Comparison of ENCODE assay signal across 9 mouse cellular contexts in the genomic region with DNA sequence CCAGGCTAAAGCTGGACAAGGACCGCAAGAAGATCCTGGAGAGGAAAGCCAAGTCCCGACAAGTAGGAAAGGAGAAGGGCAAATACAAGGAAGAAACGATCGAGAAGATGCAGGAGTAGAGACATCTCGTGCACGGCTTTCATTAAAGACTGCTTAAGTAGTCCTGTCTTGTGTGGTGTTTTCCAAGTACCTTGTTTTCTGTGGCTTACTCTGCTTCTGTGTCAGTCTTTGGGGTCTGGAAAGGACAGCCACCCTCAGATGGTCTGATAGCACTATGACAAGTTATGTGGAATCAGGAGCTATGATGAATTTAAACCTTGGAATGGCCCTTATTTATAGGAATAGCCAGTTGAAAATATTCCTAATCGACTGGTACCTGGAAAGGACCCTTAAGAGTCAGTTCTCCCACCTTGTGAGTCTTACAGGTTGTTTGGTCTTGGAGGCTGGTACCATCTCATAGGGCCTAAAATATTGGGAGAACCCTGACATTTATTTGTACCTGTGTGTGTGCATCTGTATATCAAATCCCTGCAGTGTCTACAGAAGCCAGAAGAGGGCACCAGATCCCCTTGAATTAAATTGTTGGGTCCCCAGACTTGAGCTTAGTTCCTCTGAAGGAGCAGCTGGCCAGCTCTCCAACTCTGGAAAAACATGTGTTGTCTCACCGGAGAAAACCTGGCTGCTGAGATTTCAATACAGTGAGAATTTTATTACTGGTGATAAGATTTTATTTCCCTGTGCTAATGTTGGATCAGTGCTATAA. TPM values are rescaled to one million over a fixed set of nuclear protein-coding genes. Genes with fewer than 3 reads are reported as not detected.
DNase-seq lines count a peak whose midpoint lies in the region; ATAC-seq and TF ChIP-seq lines count a peak whose summit lies in the region.
"Had no signal": no experiment of that assay in that cellular context is flagged by ENCODE, and none has a peak within 500 bp of the region (broad histone marks: within the 10 kb centered on the region; RNA-seq: fewer than 3 reads in every experiment).

No protein-coding gene starts in this region.

- TF ChIP-seq CTCF in MEL (IDR thresholded peaks at IDR 0.05 in 2 of 3, conservative IDR thresholded peaks at IDR 0.05 in 1 of 3; ENCODE audit: control insufficient read depth in 1 of 3, insufficient read depth in 1 of 3, low read depth in 2 of 3, low read length in 3 of 3, poor library complexity in 1 of 3, severe bottlenecking in 1 of 3) = peak; percentile 40 to 71 (median 66); a peak in 5 of 6 replicates
- peak; percentile 93 for TF ChIP-seq CTCF in layer of hippocampus, adult 2 months (conservative IDR thresholded peaks at IDR 0.05)
- TF ChIP-seq CTCF in spleen, adult 2 months (IDR thresholded peaks at IDR 0.05; ENCODE audit: extremely low read depth, insufficient read depth, insufficient read length, insufficient replicate concordance) = peak; percentile 10; the same call in 1 of the 2 replicates

- peak overlapping the region; percentile 5; the same call in 1 of the 2 replicates for H3K27ac ChIP-seq in MEL (ENCODE audit: control insufficient read depth, low read depth, low read length)
- no peak overlapping the region for H3K27ac ChIP-seq in layer of hippocampus, adult 2 months
- H3K27ac ChIP-seq in spleen, adult 2 months (ENCODE audit: insufficient read depth, low read length) = no peak overlapping the region

- TF ChIP-seq RAD21 in MEL (IDR thresholded peaks at IDR 0.05; ENCODE audit: low read depth, low read length) = peak; percentile 48

- no peak overlapping the region; the same call in 1 of the 2 replicates for H3K9ac ChIP-seq in MEL (ENCODE audit: control insufficient read depth, low read depth, low read length, poor library complexity, severe bottlenecking)

- no peaks in the 10 kb centered on the region for H3K9me3 ChIP-seq in MEL (replicated peaks; ENCODE audit: insufficient read depth, low read length)

- WGBS in spleen, adult 2 months = 82% methylated on average over 8 of the region's 8 CpGs

- H3K36me3 ChIP-seq in MEL (ENCODE audit: control insufficient read depth in 1 of 2, insufficient read depth in 2 of 2, low read length in 2 of 2) = peaks cover 25 to 29% of the 10 kb centered on the region in 2 experiments
- H3K36me3 ChIP-seq in spleen, adult 2 months (ENCODE audit: control insufficient read depth, insufficient read depth, low read length) = peaks cover 33% of the 10 kb centered on the region

- peak in 1 of 2 experiments; percentile 19; a peak in 2 of 4 replicates for TF ChIP-seq POLR2A in MEL (IDR thresholded peaks at IDR 0.05; ENCODE audit: control insufficient read depth in 1 of 2, insufficient read depth in 1 of 2, low read depth in 1 of 2, low read length in 2 of 2, poor library complexity in 1 of 2)
- TF ChIP-seq POLR2A in spleen, adult 2 months (IDR thresholded peaks at IDR 0.05; ENCODE audit: low read depth, low read length) = no peak

- no peak for ATAC-seq in cerebellum, adult (ENCODE audit: insufficient number of reproducible peaks, low FRiP score, low TSS enrichment)

- peaks cover 22% of the 10 kb centered on the region for H3K79me2 ChIP-seq in MEL (ENCODE audit: control insufficient read depth, insufficient read depth, low read length, poor library complexity)

- DNase-seq in cerebellum, adult 11 months = peak; percentile 63
- peak; percentile 90 for DNase-seq in MEL (ENCODE audit: low read depth, low spot score)
- peak; percentile 65 for DNase-seq in cerebellum, adult 9-11 months
- DNase-seq in gastrocnemius, postnatal 4 days (ENCODE audit: low spot score in 2 of 2) = peak; percentile 45 to 75
- peak; percentile 68 to 78 for DNase-seq in layer of hippocampus, adult 2 months (ENCODE audit: low spot score in 2 of 2)
- peak; percentile 81 for DNase-seq in lung, postnatal 25 days (ENCODE audit: low spot score)
- DNase-seq in spleen, adult 2 months (ENCODE audit: low read depth in 1 of 2, low spot score in 2 of 2) = peak; percentile 36 to 63

- H3K4me1 ChIP-seq in MEL (ENCODE audit: control insufficient read depth in 1 of 2, insufficient read depth in 2 of 2, low read length in 2 of 2) = peaks cover 0 to 29% of the 10 kb centered on the region in 2 experiments; a peak in 2 of 4 replicates
- H3K4me1 ChIP-seq in spleen, adult 2 months (ENCODE audit: control insufficient read depth, insufficient read depth, insufficient read length) = peaks cover 7% of the 10 kb centered on the region; the same call in 1 of the 2 replicates

- no peak for TF ChIP-seq EP300 in MEL (IDR thresholded peaks at IDR 0.05; ENCODE audit: low read depth in 1 of 2, low read length in 2 of 2)

- H3K4me3 ChIP-seq in MEL (ENCODE audit: control insufficient read depth in 1 of 2, insufficient read depth in 1 of 2, low read depth in 2 of 2, low read length in 2 of 2) = no peak overlapping the region
- H3K4me3 ChIP-seq in layer of hippocampus, adult 2 months = no peak overlapping the region
- H3K4me3 ChIP-seq in spleen, adult 2 months (ENCODE audit: extremely low read depth, insufficient read depth, insufficient read length) = no peak overlapping the region

- no peaks in the 10 kb centered on the region for H3K27me3 ChIP-seq in MEL (ENCODE audit: control insufficient read depth in 1 of 2, insufficient read depth in 2 of 2, low read length in 2 of 2)
- no peaks in the 10 kb centered on the region for H3K27me3 ChIP-seq in spleen, adult 2 months (ENCODE audit: control insufficient read depth, insufficient read depth, low read length)

TF ChIP-seq in MEL, 35 proteins besides CTCF, POLR2A, EP300 and RAD21:
- TF ChIP-seq USF1 (IDR thresholded peaks at IDR 0.05; ENCODE audit: low read depth, low read length) (no peak), MAFK (IDR thresholded peaks at IDR 0.05; ENCODE audit: borderline replicate concordance, low read depth, low read length) (no peak), JUND (IDR thresholded peaks at IDR 0.05; ENCODE audit: low read depth, low read length) (no peak), TBP (IDR thresholded peaks at IDR 0.05; ENCODE audit: low read depth, low read length) (no peak), SIN3A (IDR thresholded peaks at IDR 0.05; ENCODE audit: low read length) (peak; percentile 26; the same call in 1 of the 2 replicates), NELFE (IDR thresholded peaks at IDR 0.05; ENCODE audit: low read depth, low read length) (0 out of 2 replicates have a peak, but pooled peaks have one; percentile 14), SMC3 (IDR thresholded peaks at IDR 0.05; ENCODE audit: low read depth, low read length) (peak; percentile 48), MYB (IDR thresholded peaks at IDR 0.05; ENCODE audit: low read depth, low read length) (peak; percentile 27; the same call in 1 of the 2 replicates)

RNA-seq across cellular contexts. Expression of gene Rpl26, which starts 3.2 kb away (rescaled TPM):
- total RNA-seq in MEL (2012; rRNA removed) = 5,179 and 5,512 TPM in 2 replicates
- 1,000 to 10,000 TPM in 1 of 2 experiments, not detected in 1; 3,167 TPM for polyA plus RNA-seq in MEL (2012; ENCODE audit: insufficient read depth in 1 of 2, insufficient read length in 2 of 2, low read depth in 1 of 2, low replicate concordance in 2 of 2, missing spikeins in 1 of 2)
- total RNA-seq in gastrocnemius, postnatal 4 days (2021) = 1,000 to 10,000 TPM; 1,219 to 1,338 TPM
- 100 to 1,000 TPM; 766 to 781 TPM for total RNA-seq in layer of hippocampus, adult 2 months (2021)
- polyA plus RNA-seq in spleen, adult 2 months (2012; rRNA removed) = 681 and 695 TPM in 2 replicates

RNA-seq across cellular contexts. Expression of gene Rnf222, which starts 16.2 kb away (rescaled TPM):
- total RNA-seq in MEL (2012; rRNA removed) = 0.23 TPM in 2 replicates
- under 1 TPM in 1 of 2 experiments, not detected in 1; 0.28 TPM for polyA plus RNA-seq in MEL (2012; ENCODE audit: insufficient read depth in 1 of 2, insufficient read length in 2 of 2, low read depth in 1 of 2, low replicate concordance in 2 of 2, missing spikeins in 1 of 2)
- total RNA-seq in gastrocnemius, postnatal 4 days (2021) = under 1 TPM in 1 of 2 experiments, not detected in 1; 0.07 TPM
- total RNA-seq in layer of hippocampus, adult 2 months (2021) = not detected
- 0.04 and 0.06 TPM in 2 replicates for polyA plus RNA-seq in spleen, adult 2 months (2012; rRNA removed)

RNA-seq across cellular contexts. Expression of gene Odf4, which starts 22.3 kb away (rescaled TPM):
- total RNA-seq in MEL (2012; rRNA removed) = not detected in 2 replicates
- polyA plus RNA-seq in MEL (2012; ENCODE audit: insufficient read depth in 1 of 2, insufficient read length in 2 of 2, low read depth in 1 of 2, low replicate concordance in 2 of 2, missing spikeins in 1 of 2) = not detected
- total RNA-seq in gastrocnemius, postnatal 4 days (2021) = not detected
- total RNA-seq in layer of hippocampus, adult 2 months (2021) = not detected
- not detected in 2 replicates for polyA plus RNA-seq in spleen, adult 2 months (2012; rRNA removed)
- polyA plus RNA-seq: lung, embryonic 16.5 days had no signal

RNA-seq across cellular contexts. Expression of gene Ndel1, which starts 32.9 kb away (rescaled TPM):
- 59.6 and 70.7 TPM in 2 replicates for total RNA-seq in MEL (2012; rRNA removed)
- 10 to 100 TPM; 55.0 to 61.2 TPM for polyA plus RNA-seq in MEL (2012; ENCODE audit: insufficient read depth in 1 of 2, insufficient read length in 2 of 2, low read depth in 1 of 2, low replicate concordance in 2 of 2, missing spikeins in 1 of 2)
- total RNA-seq in gastrocnemius, postnatal 4 days (2021) = 10 to 100 TPM; 76.4 to 86.4 TPM
- 10 to 100 TPM; 81.1 to 96.3 TPM for total RNA-seq in layer of hippocampus, adult 2 months (2021)
- 23.0 and 28.8 TPM in 2 replicates for polyA plus RNA-seq in spleen, adult 2 months (2012; rRNA removed)

RNA-seq across cellular contexts. Expression of gene Arhgef15, which starts 52.7 kb away (rescaled TPM):
- total RNA-seq in MEL (2012; rRNA removed) = 0.23 TPM in 1 of 2 replicates, not detected in the other
- under 1 TPM in 1 of 2 experiments, not detected in 1; 0.74 TPM for polyA plus RNA-seq in MEL (2012; ENCODE audit: insufficient read depth in 1 of 2, insufficient read length in 2 of 2, low read depth in 1 of 2, low replicate concordance in 2 of 2, missing spikeins in 1 of 2)
- total RNA-seq in gastrocnemius, postnatal 4 days (2021) = 10 to 100 TPM; 16.9 to 19.0 TPM
- total RNA-seq in layer of hippocampus, adult 2 months (2021) = 1 to 10 TPM; 9.5 to 9.7 TPM
- polyA plus RNA-seq in spleen, adult 2 months (2012; rRNA removed) = 11.0 and 19.2 TPM in 2 replicates

Comparison
In these comparisons a context has a peak if more than half of its experiments do, and no peak if none do; other contexts are left out.
1. CTCF ChIP-seq: peak in every context shown above with its lines; median percentile 93 in layer of hippocampus, adult 2 months; 66 in MEL; 10 in spleen, adult 2 months.